Mouse (Mus musculus) lung, adult 18-20 months (tissue): ENCODE measurements at regions not wholly inside any gene's neighbourhood (a gene's known extent, or its start where the extent isn't known, plus 50 kb on each side); places are given as distances from the start of the nearest gene placed in this dataset.
"Not testable (repeated sequence)": the region's sequence is repeated elsewhere in the genome, so short reads cannot be mapped to it uniquely, and the experiment has no call there.

Experiments used
- DNase-seq, 2 experiments: peaks; one replicate each; pipeline ENCODE4 v3.0.0; 2022; ENCODE audit warnings: mixed read lengths in 2 of 2

DNA sequence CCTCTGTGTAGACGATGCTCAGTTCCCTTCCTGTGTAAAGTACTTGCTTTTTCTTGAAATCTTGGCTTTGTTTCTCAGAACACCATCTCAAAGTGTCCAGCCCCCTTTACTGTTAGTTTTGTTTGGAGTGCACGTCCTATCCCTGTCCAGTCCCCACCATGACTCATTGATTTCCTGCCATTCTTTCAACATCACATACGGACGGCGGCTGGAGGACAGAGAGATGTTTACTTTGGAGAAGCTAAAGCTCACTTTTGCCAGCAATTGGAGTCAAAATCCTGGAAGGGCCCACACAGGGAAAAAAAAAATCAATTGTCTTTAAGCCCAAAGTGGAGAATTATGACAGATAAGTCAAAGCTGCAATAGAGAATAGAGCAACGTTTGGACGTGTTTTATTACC is 51.8 kb downstream of the Gm5426 start:
- peak; percentile 47 to 71 for DNase-seq

DNA sequence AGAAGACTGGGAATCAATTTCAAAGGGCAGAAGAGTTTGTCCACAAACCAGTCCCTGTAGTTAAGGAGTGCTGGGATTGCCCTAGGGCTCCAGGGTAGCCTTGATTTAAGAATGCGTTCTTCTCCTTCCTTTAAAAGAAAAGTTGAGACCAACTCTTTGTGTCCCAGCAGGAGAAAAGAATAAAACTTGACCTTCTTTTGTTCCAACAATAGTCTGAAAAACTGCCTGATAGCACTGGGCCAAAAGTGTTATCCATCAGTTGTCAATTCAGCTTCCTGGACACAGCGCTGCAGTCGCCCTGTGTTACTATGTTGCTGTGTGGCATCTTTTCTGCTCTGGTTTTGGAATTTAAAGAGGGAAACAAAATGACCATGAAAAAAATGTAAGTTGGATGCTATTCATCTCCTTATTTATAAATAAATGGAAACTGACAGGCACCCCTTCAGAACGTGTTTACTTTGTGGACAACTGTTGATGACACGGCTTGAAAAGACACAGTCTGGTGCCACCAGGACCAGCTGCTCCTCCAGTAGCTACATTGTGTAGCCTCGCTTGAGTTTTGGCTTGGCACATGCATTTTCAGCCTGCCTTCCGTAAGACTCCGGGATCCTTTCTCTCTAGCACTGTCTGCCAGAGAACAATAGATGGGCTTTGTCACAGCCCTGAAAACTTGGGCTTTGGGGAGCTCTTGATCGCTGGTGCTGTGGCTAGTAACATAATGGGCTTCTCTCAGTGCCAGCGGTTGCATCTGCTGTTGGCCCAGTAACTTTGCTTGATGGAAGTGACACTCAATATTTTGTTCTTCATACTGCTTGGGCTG is 54.0 kb downstream of the Gm5426 start:
- DNase-seq: peak in 1 of 2 experiments; percentile 18

DNA sequence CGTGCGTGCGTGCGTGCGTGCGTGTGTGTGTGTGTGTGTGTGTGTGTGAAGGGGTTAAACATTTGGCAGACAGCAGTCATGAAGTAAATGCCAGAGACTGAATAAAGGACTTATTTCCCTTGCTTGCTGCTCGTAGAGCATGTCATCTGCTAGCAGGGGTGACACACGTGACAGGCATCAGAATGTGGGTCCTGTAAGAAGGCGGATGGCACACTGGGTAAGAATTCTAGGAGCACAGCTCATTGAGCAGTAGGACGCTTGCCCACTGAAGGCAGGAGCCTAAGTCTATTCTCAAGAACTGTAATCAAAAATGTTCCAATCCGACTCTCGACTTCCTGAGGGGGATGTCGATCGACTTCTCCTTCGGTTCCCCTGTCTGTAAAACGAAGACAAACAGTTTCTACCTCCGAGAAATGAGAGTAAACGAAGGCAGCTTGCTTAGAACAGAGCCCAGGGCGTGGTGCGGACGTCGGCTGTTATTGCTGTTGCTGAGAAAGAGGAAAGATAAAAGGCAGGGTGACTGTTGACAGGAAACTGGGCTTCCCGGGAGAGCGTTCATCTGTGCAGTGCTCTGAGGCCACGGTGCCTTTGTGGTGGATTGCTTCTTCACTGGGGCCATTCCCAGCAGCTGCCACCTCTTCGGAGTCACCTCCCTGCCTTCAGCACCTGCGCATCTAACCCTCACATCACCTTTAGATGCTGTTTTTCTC is 64.7 kb downstream of the Gm5426 start:
- DNase-seq: peak in 1 of 2 experiments; percentile 35

DNA sequence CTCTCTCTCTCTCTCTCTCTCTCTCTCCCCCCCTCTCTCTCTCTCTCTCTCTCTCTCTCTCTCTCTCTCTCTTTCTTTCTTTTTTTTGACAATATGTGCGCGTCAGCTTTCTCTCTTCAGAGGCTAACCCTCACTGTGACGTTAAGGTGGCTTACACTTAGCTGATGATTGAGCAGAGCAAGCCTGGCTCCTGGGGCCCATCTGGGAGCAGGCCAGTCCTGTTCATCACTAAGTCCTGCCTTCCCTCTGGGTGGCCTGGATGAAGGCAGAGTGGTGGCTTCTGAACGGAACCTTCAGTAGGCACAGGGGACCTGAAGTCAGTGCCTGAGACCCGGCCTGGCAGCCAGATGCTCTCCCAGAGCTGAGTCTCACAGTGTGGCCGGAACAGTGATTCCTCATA is 65.5 kb downstream of the Gm5426 start:
- DNase-seq: no peak

DNA sequence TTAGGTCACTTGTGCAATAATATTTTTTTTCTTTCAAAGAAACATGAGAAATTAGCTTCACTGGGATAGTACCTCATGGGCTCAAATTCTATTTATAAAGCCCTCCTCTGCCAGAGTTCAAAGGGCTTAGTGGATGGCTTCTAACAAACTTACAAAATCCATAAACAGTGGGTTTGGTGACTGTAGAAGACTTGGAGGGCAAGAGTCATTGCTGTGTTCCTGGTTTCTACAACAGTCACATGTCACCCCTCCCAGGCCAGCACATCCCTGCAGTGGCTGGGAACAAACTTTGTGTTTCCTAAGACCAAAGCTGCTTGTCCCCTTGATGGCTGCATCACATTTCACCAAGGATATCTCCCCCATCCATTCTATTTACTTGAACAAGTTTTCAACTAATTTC is 66.5 kb downstream of the Gm5426 start:
- DNase-seq: peak in 1 of 2 experiments; percentile 29

DNA sequence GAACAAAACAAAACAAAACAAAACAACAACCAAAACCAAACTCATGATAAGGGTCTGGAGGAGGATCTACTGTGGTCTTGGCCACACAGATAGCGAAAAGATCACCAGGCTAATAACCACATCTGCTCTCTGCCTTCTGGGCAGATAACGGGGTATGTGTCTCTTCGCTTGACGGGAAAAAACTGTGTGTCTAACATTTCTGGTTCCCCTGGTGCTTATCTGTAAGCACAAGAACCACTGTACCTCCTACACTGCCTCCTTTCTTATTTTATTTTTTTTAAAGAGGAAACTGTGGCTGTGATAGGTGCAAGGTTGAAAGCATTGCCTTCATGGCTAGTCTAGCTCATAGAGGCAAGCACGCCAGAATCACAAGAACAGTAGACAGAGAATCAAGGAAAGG is 67.8 kb downstream of the Gm5426 start:
- DNase-seq: no peak

DNA sequence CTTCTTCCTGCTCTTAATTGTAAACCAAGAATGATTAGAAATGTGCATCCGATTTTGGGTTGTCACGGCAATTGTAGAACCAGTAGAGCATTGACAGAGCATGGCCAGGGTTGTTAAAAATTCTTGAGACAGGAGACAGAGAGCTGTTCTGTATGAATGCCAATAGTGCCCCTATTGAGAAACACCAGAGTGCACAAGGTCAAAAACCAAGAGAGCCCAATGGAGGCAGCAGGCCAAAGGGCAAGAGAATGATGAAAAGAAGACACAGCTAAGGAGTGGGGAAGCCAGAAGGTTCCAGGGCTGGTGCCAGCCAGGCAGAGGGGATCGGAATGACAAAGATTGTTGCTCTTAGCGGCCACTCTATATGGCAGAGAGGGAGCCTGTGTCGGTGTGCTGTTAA is 72.8 kb downstream of the Gm5426 start:
- peak; percentile 12 to 16 for DNase-seq

DNA sequence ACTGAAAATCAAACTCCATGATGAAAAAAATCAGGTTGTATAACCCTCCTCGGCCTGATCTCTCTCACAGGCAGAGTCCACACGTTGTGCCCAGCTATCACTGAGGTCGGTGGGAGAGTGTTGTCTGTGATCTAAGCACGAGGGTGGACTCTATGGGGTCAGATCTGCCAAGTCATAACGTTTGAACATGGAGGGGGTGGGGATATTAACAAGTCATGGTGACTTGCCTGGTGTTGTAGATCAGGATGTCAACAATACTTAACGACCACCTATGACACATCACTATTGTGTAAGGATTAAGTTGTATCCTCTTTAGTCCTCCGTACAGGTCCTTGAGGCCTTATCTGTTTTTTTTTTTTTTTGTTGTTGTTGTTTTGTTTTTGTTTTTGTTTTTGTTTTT is 74.8 kb downstream of the Gm5426 start:
- no peak for DNase-seq

DNA sequence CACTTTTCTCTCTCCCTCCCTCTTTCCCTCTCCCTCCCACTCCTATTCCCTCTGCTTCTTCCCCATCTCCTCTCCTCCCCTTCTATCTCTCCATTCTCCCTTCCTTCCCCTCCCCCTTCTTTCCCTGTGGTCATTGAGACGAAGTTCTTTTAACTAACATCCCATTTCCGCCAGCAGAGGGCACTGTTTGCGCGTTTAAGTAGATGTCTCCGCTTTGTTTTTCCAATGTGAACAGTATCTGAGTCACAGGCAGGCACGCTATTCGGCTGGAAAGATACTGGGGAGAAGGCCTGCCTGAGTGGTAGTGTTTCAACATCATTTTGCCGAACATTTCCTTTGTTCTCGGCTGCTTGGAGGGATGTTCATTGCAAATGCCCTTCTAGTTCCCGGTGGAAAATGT is 77.5 kb downstream of the Gm5426 start:
- peak; percentile 88 to 91 for DNase-seq

DNA sequence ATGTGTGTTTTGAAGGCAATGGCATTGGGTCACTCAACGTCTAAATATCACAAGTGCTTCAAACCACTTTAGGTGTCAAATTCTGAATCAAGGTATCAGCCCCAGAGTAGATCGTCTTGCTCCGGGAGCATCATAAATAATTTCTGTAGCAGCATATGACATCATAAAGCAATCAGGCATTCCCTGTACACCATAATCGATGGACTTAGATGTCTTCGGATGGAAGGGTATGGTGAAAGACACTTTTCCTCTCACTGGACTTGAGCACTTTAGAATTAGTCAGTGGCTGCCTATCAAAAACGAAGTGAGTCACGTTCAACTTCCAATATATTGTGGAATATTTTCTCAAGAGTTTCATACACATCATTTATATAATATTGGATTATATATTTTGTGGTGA is 77.9 kb downstream of the Gm5426 start:
- no peak for DNase-seq

DNA sequence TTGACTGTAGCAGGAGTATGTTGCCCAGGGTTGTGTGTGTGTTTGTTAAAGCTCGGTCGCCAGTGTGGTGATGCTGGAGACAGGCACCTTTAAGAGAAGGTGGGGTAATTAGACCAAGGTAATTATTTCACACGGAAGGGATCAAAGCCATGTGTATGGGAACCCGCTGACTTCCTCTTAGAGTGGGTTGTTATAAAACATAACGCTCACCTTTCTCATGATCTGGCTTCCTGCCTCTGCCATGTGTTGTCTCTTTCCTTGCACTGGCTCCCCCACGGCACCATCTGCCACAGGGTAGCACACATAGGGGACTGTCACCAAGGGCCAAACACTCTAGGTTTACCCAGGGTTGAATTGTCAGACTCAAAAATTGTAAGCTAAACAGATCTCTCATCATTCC is 78.5 kb downstream of the Gm5426 start:
- no peak for DNase-seq

DNA sequence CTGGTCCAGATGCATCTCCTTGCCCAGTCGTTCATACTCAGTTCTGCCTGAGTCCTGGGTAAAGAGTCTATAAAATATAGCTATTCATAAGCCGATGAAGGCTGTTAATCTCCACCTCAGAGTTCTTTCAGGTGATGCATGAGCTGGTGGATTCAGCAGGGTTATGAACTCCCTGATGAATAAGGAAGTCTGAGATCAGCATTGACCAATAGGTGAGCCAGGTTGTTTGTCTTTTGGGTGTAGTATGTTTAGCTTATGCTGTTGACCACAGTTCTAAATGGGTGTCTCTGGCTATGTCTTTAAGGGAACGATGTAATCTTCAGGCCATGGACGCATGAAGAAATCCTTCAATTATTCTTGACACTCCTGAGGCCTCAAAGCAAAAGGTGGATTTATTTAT is 84.3 kb downstream of the Gm5426 start:
- no peak for DNase-seq

DNA sequence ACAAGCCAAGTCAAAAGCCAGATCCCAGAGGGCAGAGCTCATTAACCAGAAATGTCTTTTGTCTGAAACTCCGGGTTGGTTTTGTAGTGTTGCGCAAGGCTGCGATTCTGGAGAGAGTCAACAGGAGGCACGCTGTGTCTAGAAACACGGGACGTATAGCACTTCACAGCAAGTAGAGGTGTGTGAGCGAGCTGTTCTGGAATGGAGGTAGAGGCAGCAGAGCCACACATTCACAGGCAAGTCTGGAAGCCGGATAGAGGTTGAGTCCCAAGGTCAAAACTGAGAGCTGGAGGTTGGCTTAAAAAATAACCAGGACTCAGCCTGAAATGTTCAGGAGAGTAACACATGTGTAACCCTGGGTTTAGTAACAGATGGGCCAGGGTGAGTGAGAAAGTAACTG is 94.0 kb downstream of the Gm5426 start:
- DNase-seq: peak; percentile 61 to 65

DNA sequence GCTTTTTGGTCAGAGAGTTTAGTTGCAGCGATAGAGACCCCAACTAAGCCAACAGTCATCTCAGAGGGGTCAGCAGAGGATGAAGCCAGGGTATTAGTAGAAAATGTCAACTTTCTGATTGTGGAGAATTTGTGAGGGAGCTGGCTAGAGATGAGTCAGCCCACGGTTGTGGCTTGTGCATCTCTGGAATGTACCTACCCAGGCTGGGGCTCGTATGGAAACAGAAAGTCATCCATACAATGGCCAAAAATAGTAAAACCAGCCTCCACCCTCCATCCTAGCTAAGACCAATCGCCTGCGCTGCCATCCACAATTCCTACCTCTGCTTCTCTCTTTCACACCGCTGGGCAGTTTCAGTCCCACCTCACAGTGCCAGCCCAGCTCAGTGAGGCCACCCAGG is 94.9 kb downstream of the Gm5426 start:
- DNase-seq: no peak

DNA sequence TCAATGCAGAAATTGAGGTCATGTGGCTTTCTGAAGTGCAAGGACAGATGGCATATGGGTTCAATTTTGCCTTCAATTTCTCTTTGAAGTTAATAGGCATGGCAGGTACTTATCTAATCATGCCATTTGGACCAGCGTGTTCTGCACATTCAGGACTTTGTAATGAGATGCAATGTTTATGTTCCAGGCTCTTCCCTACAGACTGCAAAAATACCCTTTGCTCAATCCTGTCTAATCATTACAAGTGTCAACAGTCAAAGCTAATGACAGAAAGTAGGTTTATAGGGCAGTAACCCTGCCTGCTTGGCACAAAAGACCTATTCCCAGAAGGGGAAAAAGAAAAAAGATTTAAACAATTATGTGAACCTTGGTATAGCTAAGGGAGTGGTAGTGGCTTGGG is 96.5 kb downstream of the Gm5426 start:
- DNase-seq: no peak

DNA sequence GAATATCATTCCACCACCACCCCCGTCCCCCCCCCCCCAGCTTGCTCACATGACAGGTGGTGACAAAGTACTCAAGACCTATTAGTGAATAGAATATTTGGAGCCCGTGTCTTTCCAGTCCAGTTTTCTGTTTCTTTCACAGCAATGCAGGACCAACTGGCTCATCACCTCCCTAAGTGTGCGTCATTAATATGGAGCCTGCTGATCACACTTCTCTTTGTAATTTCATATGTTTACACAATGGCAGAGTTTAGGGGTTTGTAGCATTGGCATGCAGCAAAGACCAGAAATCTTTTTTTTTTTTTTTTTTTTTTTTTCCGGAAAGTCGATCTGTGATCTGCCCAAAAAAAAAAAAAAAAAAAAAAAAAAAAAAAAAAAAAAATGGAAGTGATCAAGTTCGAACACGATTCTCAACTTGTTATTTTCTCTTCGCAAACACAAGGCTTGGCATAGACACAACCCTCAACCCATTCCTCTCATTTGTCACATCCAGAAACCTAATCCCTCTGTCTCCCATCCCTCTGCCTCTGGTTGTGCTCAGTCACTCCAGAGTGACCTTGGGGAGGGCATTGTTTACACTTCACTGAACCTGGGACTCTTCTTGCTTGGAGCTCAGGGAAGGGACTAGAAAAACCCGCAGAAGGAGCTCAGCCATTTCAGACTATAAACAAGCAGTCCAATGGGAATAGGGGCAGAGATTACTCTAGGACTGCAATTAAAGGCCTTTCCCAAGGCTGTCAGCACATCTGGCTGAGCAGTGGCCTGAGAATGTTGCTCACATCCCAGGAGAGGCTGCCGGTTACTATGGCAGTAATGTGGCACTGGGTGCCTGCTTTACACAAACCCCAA is 98.4 kb downstream of the Gm5426 start:
- no peak for DNase-seq

DNA sequence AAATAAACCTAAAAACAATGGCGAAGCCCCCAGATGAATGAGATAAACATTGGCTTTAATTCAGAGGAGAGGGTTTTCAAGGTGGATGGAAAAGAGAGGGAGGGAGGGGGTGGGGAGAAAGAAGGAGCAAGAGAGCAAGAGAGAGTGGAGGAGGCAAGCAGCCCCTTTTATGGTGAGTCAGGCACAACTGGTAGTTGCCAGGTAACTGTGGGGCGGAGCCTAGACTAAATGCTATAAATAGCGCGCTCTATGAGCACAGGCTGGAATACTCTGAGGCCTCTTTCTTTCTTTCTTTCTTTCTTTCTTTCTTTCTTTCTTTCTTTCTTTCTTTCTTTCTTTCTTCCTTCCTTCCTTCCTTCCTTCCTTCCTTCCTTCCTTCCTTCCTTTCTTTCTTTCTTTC is 99.6 kb downstream of the Gm5426 start:
- DNase-seq: not testable (repeated sequence)

DNA sequence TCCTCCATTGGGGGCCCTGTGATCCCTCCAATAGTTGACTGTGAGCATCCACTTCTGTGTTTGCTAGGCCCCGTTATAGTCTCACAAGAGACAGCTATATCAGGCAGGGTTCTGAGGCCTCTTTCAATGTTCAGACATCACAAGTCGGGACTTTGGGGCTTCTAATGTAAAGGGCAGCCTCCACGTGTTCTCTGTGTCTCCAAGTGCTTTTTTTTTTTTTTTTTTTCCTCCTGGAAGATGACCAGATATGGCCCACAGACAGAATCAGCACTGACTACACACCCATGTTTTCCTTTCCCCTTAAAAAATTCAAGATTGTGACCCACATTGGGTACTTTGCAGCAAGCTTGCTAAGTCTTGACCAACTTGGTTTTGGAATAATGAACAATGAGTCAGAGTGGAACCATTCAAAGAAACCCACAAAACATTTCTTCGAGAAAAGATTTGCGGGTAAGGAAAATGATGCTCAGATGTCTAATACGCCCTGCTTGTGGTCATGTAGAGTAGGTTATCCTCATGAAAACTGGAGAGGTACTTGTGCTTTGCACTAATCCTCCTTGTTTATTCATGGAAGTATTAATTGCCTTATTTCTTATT is 100.5 kb downstream of the Gm5426 start:
- no peak for DNase-seq

DNA sequence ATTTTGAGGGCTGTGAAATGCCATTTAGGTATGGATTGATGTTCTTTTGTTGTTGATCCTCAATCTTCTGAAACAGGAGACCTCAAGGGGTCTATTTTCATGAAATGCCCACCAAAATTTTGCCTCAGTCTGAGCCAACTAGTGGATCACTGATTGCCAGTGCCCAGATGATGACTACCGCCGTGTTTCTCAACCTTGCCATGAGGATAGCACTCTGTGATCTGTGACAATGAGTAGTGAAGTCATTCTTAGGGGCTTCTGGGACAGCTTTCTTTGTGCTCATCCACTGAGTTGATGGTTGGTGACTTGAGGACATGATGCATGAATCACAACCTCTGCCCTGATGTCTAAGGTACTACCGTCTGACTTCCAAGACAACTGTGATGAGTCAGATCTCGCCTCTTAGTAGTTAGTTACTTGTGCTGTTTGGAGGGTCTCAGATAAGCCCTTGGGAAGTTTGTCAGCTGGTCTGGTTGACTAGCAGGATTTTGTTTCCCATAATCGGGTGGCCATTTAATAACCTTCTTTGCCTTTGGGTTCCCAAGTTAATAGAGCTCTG is 101.2 kb downstream of the Gm5426 start:
- DNase-seq: no peak

DNA sequence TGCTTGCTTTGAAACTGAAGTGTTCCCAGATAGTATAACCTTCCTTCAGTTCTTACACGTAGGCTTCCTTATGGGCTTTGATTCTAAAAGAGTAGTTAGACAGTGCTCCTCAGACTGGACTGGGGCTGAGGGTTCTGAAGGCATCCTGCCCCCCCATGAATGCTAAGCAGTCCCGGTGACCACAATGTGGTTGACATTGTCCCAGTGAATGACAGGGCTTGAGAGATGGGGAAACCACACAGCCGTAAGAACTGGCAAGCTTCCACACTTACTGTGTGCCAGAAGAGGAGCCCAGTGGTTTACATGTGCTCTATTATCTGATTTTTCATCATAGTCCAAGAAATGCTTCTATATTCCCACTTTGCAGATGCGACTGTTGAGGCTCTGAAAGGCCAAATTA is 101.8 kb downstream of the Gm5426 start:
- DNase-seq: peak; percentile 27 to 32

DNA sequence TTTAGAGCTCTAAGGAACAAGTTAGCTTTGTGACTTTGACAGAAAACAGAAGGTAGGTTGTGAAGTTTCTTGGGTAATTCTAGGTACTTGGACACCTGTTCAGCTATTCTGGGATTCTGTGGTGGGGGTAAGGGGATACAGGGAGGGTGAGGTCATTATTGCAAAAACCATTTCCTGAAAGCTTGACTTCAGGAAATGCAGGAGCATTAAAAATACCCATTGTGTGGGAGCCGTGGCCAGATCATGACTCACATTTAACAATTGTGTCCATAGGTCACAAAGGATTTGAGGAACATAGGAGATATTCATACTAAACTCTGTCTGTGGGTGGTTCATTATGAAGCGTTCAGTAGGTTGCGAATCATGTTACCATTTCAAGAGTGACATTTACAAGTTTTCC is 102.4 kb downstream of the Gm5426 start:
- peak; percentile 16 to 19 for DNase-seq

DNA sequence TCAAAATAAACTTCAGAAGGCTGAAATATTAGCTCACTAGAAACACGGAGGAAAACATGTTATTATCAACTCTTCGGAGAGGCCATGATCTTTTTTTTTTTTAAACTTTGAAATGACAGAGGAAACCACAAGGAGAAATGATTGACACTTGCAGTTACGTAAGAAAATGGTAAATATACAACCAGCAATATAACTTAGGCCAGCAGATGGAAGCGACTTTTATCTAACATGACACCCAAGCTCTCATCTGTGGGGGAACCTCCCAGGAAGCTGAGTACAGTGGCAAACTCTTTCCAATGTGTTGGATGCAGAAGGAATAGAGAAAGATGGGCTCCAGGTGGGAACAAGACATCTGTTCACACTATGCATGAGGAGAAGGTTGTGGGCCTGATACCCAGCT is 104.2 kb downstream of the Gm5426 start:
- no peak for DNase-seq

DNA sequence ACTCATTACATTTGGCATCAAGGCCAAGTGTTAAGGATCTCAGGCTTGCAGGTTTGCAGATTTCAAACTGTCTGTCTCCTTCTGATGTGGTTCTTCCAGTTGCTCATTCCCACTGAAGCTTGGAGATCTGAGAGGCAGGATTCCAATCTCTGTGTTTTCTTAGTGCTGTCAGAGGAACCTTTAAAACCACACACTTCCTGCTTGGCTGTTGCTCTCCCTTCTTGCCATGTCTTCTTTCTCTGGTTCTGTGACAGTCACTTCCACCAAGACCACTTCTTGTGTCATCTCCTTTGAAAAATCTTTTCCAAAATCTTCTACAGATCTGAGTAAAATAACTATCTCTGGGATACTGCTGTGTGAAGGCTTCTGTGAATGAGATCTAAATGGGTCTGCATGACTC is 117.3 kb downstream of the Gm5426 start:
- DNase-seq: no peak
